Mouse (Mus musculus) lung, postnatal 25 days (tissue): Measurements from ENCODE around the gene H2-DMb1.
A peak's percentile ranks its signal among the peaks of the same experiment; 100 is the strongest.

ENCODE experiments used
- DNase-seq: peaks from one replicate; pipeline ENCODE4 v3.0.0; 2022; ENCODE audit warnings: low spot score

H2-DMb1 gene

GRCm38 (mm10) chr17:34152923-34153322, at the start of gene H2-DMb1:
Gene H2-DMb1 (plus strand): TSS chr17:34153072.
- peak; percentile 88 for DNase-seq

- DNase-seq, result no peak
Measured at GRCm38 (mm10) chr17:34104804-34105203, 48.1 kb upstream of the H2-DMb1 start.

GRCm38 (mm10) chr17:34106555-34106954, 46.3 kb upstream of the H2-DMb1 start:
- DNase-seq, result no peak

- no peak for DNase-seq
Measured at GRCm38 (mm10) chr17:34107109-34107867, 45.6 kb upstream of the H2-DMb1 start.

- DNase-seq, result no peak
Measured at GRCm38 (mm10) chr17:34108460-34108859, 44.4 kb upstream of the H2-DMb1 start.

- DNase-seq, result no peak
Measured at GRCm38 (mm10) chr17:34109038-34109805, 43.6 kb upstream of the H2-DMb1 start.

DNA sequence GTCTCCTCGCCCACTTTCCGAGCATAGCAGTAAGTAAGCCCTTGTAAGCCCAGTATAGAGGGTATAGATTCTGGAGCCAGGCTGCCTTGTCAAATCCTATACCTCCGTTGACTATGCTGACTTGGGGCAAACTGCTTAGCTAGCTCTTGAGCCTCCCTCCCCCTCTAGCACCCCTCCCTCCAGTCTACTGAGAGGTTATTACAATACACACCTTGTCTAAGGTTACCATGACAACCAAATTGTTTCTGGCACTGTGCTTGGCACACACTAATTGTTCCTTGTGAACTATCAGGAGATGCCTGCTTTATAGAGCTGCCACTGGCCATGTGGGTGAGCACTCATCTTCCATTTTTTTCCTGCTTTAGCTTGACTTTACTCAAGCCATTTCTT, 43.1 kb upstream of the H2-DMb1 start:
- DNase-seq, result no peak

DNA sequence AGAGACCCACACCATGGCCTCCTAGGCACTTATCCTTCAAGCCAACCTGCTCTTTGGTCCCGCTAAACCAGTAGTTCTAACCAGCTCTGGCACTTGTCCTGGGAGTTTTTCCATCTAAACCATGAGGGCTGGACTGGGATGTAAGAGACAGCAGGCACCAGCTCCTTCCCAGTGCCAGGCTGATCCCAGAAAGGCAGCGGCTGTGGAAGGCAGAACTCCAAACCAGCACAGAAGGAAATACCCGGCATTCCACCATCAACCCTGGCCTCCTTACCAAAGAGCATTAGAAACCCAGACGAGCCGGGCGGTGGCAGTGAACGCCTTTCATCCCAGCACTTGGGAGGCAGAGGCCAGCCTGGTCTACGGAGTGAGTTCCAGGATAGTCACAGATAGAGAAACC, 42.6 kb upstream of the H2-DMb1 start:
- DNase-seq, result no peak

GRCm38 (mm10) chr17:34114114-34114513, 38.8 kb upstream of the H2-DMb1 start:
- DNase-seq, result no peak

- no peak for DNase-seq
Measured at GRCm38 (mm10) chr17:34116736-34117370, 36.0 kb upstream of the H2-DMb1 start.

- no peak for DNase-seq
Measured at GRCm38 (mm10) chr17:34117421-34118112, 35.3 kb upstream of the H2-DMb1 start.

- no peak for DNase-seq
Measured at GRCm38 (mm10) chr17:34118113-34118872, 34.6 kb upstream of the H2-DMb1 start.

DNA sequence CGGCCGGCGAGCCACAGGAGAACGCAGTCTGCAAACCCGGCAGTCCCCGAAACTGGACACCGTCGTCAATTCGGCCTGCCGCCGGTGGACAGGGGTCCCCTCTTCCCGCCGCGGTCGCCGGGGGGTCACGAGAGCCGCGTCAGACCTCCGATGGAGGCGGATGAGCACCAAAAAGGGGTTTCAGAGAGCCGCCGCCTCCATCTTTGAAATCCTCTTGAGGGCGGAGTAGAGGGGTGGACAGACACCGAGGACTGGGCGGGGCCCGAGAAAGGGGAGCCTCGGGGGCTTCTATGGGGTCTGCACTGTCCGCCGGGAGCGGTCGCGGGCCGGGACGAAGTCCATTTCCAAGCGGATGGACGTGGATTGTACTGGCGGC, 34.0 kb upstream of the H2-DMb1 start:
- DNase-seq, result no peak

DNA sequence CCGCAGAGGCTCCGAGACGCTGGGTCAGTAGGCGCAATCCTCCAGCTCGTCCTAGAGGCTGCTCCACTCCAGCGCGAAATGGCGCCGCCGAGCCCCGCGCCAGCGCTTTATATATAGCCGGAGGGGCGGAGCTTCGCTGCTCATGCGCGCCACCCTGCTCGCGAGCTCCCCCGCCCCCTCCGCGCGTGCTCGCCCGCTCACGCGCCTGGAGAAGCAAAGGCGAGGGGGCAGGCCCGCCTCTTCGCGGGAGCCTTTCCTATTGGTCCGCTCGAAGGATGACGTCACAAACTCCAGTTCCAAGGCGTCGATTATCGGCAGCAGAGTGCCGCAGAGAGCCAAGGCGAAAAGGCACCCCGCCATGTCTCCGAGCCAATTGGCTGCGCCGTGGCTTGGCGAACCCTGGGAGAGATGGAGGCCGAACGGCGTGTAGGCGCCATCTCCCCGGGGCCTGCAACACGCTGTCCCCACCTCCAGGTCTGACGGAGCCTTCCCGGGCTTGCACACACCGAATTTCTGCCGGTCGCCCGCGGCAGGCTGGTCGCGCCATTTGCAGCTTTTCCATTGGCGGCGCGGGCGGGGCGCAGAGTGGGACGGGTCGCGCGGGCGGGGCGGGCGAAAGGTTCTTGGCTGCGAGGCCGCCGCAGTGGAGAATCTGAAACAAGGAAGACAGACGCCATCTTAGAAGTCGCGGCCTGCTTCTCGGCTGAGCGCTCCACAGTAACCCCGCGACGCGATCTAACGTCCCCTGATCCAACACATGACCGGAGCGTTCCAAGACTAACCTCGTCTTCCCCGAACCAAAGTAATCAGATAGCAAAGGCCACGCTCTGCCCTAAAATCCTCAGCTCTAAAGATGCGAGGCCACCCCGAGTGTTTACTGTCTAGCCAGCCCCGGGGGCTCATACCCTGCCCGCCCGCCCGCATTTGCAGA, 33.4 kb upstream of the H2-DMb1 start, which contains the start of gene H2-DMa:
TSS of gene H2-DMa (plus strand) at position 293 of the 931 bp plus-strand sequence.
- DNase-seq, result peak; percentile 99

GRCm38 (mm10) chr17:34120180-34120723, 32.6 kb upstream of the H2-DMb1 start:
- DNase-seq, result peak; percentile 89

- peak; percentile 92 for DNase-seq
Measured at GRCm38 (mm10) chr17:34120814-34121171, 32.1 kb upstream of the H2-DMb1 start.

- peak; percentile 90 for DNase-seq
Measured at GRCm38 (mm10) chr17:34121172-34121878, 31.5 kb upstream of the H2-DMb1 start.

- DNase-seq, result peak; percentile 65
Measured at GRCm38 (mm10) chr17:34121879-34122187, 31.0 kb upstream of the H2-DMb1 start.

- peak; percentile 98 for DNase-seq
Measured at GRCm38 (mm10) chr17:34122188-34122984, 30.5 kb upstream of the H2-DMb1 start, which contains the start of gene Brd2. Gene Brd2 (minus strand): TSS chr17:34122634.
